17 mouse cellular contexts compared by ENCODE assay signal in genomic region chr13:47225802-47226201, GRCm38 (mm10).
DNase-seq lines count a peak whose midpoint lies in the region; ATAC-seq and TF ChIP-seq lines count a peak whose summit lies in the region.
"Had no signal": no experiment of that assay in that cellular context is flagged by ENCODE, and none has a peak within 500 bp of the region (broad histone marks: within the 10 kb centered on the region; RNA-seq: fewer than 3 reads in every experiment).

No protein-coding gene starts in this region.

- H3K4me1 ChIP-seq in kidney, adult 2 months (ENCODE audit: control insufficient read depth, insufficient read depth, low read length) = 0 out of 2 replicates have a peak, but pooled peaks cover 4% of the 10 kb centered on the region
- no peaks in the 10 kb centered on the region for H3K4me1 ChIP-seq in intestine, postnatal 0 days (replicated peaks; ENCODE audit: control insufficient read depth, insufficient read depth, low read length)

- no peak for TF ChIP-seq POLR2A in kidney, adult 2 months (IDR thresholded peaks at IDR 0.05; ENCODE audit: low read depth, low read length)

- H3K27me3 ChIP-seq in kidney, adult 2 months (replicated peaks; ENCODE audit: control insufficient read depth, insufficient read depth, low read length) = no peaks in the 10 kb centered on the region
- H3K27me3 ChIP-seq in intestine, postnatal 0 days (replicated peaks; ENCODE audit: control insufficient read depth, insufficient read depth, low read length) = no peaks in the 10 kb centered on the region
- H3K27me3 ChIP-seq: stomach, embryonic 15.5 days had no signal

- no peaks in the 10 kb centered on the region for H3K36me3 ChIP-seq in kidney, adult 2 months (ENCODE audit: control insufficient read depth, insufficient read depth, low read length)
- H3K36me3 ChIP-seq in macrophage (ENCODE audit: inconsistent target) = peaks cover 31% of the 10 kb centered on the region
- no peaks in the 10 kb centered on the region; the same call in 1 of the 2 replicates for H3K36me3 ChIP-seq in intestine, postnatal 0 days (ENCODE audit: control insufficient read depth, insufficient read depth)
- H3K36me3 ChIP-seq: stomach, embryonic 15.5 days had no signal

- no peak for ATAC-seq in intestine, postnatal 0 days
- ATAC-seq: forebrain, postnatal 0 days; inflammation-experienced regulatory T-cells, adult 6 months had no signal

- no peak for TF ChIP-seq CTCF in kidney, adult 2 months (conservative IDR thresholded peaks at IDR 0.05; ENCODE audit: insufficient read depth, insufficient read length, low read depth, low read length)
- no peak for TF ChIP-seq CTCF in intestine, postnatal 0 days (IDR thresholded peaks at IDR 0.05; ENCODE audit: low read depth)

- H3K4me3 ChIP-seq in kidney, adult 2 months (ENCODE audit: insufficient read depth, low read depth, low read length) = no peak overlapping the region
- H3K4me3 ChIP-seq in macrophage (ENCODE audit: inconsistent target) = no peak overlapping the region
- H3K4me3 ChIP-seq in intestine, postnatal 0 days (ENCODE audit: low read depth, low read length) = no peak overlapping the region
- H3K4me3 ChIP-seq: heart, adult 2 months; stomach, embryonic 15.5 days had no signal

- H3K4me2 ChIP-seq in intestine, postnatal 0 days (replicated peaks; ENCODE audit: low read depth) = no peak overlapping the region
- H3K4me2 ChIP-seq: midbrain, embryonic 11.5 days; stomach, embryonic 15.5 days had no signal

- peak; percentile 7 for DNase-seq in kidney, adult 2 months
- no peak for DNase-seq in kidney, postnatal 10 days
- peak; percentile 57 for DNase-seq in lung, postnatal 36 days
- DNase-seq in lung, adult 18-20 months = no peak
- DNase-seq in Muller cell, postnatal 12 days (ENCODE audit: inconsistent ontology term) = no peak
- DNase-seq: adrenal gland, postnatal 36 days; cerebellum, adult 11 months; forebrain, postnatal 0 days; heart, adult 2 months; retina, postnatal 1 day; spleen, adult 18-20 months; thymus, adult 2 months had no signal

- H3K27ac ChIP-seq in kidney, adult 2 months (ENCODE audit: insufficient read depth, low read depth, low read length) = no peak overlapping the region
- H3K27ac ChIP-seq in macrophage = peak overlapping the region; percentile 96
- H3K27ac ChIP-seq in intestine, postnatal 0 days (ENCODE audit: low read depth, low read length) = no peak overlapping the region
- H3K27ac ChIP-seq: stomach, embryonic 15.5 days had no signal

- no peak overlapping the region for H3K9ac ChIP-seq in intestine, postnatal 0 days (ENCODE audit: low read depth, low read length)
- H3K9ac ChIP-seq: forebrain, postnatal 0 days; stomach, embryonic 15.5 days had no signal

- peaks cover 39% of the 10 kb centered on the region for H3K79me2 ChIP-seq in macrophage (ENCODE audit: inconsistent target)

- WGBS in kidney, adult 2 months = 93% methylated on average over 9 of the region's 9 CpGs
- 16% methylated on average over 9 of the region's 9 CpGs for WGBS in macrophage (ENCODE audit: missing documents)
- WGBS in intestine, postnatal 0 days = 88% methylated on average over 9 of the region's 9 CpGs

- H3K9me3 ChIP-seq in intestine, postnatal 0 days (ENCODE audit: control insufficient read depth) = no peaks in the 10 kb centered on the region
- H3K9me3 ChIP-seq: stomach, embryonic 15.5 days had no signal

Comparison
In these comparisons a context has a peak if more than half of its experiments do, and no peak if none do; other contexts are left out.
1. DNase-seq: peak in kidney, adult 2 months (single experiment) and lung, postnatal 36 days (single experiment); none in kidney, postnatal 10 days (single experiment), lung, adult 18-20 months (0 of 2) and Muller cell, postnatal 12 days (single experiment).